Mouse (Mus musculus): ENCODE results near the gene Igfbp2. TPM values are rescaled to one million over a fixed set of nuclear protein-coding genes. Genes with fewer than 3 reads are reported as not detected.

The Igfbp2 gene
- total RNA-seq, 2 experiments from 2014 or later, result 75.9 to 80.0 TPM

GRCm38 (mm10) chr1:72868429-72869215 is 44.3 kb downstream of the Igfbp2 start:
- DNase-seq (ENCODE audit: low spot score in 2 of 2), result no peak

DNA sequence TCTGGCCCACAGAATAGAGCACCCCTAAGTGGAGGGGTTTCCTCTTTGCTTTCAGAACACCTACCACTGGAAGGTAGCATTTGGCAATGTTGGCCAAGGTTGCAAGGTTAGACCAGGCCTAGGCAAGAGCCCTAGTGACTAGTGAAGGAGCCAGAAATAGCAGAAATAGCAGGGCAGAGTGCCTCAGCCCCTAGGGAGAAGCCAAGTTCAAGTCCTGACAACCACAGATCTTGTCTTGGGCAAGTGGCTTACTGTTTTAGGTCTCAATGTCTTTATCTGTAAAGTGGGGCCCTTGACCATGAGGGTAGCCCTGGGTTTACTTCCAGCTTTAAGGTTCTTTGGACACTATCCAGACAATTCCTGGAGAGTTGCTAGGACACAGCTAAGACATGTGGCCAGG is 45.0 kb downstream of the Igfbp2 start:
- intact Hi-C loops (cut with DNase I), result no loop called here
- no peak for DNase-seq (ENCODE audit: low spot score in 2 of 2)

More at GRCm38 (mm10) chr1:72868429-72869215, 44.3 kb downstream of the Igfbp2 start:
- intact Hi-C loops (cut with DNase I), result no loop called here

GRCm38 (mm10) chr1:72869681-72870614 is 45.6 kb downstream of the Igfbp2 start:
- DNase-seq (ENCODE audit: low spot score in 2 of 2), result peak; percentile 55 to 67
- intact Hi-C loops (cut with DNase I), result no loop called here

GRCm38 (mm10) chr1:72870615-72871336 is 46.5 kb downstream of the Igfbp2 start:
- DNase-seq (ENCODE audit: low spot score in 2 of 2), result peak; percentile 90 to 91
- intact Hi-C loops (cut with DNase I), result no loop called here

DNA sequence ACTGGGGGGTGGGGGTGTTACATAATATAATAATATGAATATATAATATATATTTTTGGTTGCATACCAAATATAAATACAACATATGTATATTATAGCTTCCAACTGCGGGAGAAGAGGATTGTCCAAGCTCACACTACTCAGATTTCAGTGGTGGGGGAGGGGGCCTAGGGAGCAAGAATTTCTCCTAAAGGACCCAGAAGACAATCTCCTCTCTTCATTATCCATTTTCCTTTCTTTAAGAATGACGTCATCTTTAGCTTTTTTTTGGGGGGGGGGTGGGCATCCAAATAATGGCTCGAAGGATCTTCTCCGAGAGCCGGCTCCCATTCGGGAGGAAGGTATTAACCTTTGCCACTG is 47.0 kb downstream of the Igfbp2 start:
- intact Hi-C loops (cut with DNase I), result no loop called here
- DNase-seq (ENCODE audit: low spot score in 2 of 2), result no peak

- intact Hi-C loops (cut with DNase I), result no loop called here
- DNase-seq (ENCODE audit: low spot score in 2 of 2), result peak; percentile 73 to 82
Observed at GRCm38 (mm10) chr1:72871697-72872411, 47.6 kb downstream of the Igfbp2 start.

- intact Hi-C loops (cut with DNase I), result no loop called here
- DNase-seq (ENCODE audit: low spot score in 2 of 2), result peak; percentile 52 to 63
Observed at GRCm38 (mm10) chr1:72872521-72872920, 48.2 kb downstream of the Igfbp2 start.

DNA sequence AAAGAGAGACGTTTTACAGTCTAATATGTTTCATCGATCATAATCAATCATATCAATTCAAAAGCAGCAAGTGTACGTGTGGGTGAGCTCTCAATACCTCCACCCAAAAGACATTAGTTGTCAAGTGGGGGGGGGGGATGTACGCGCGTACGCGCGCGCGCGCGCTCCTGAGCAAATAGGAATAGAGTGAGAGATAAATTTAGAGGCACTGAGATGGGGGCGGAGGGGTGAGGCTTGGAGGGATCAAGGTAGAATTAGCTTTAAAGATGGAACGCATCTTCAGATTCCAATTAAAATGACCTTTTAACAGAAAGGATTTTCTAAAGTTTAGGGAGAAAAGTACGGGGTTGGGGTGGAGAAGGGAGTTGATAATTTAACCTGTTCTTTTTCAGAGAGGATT is 48.8 kb downstream of the Igfbp2 start:
- DNase-seq (ENCODE audit: low spot score in 2 of 2), result no peak

GRCm38 (mm10) chr1:72873511-72874286 is 49.4 kb downstream of the Igfbp2 start:
- peak; percentile 80 to 83 for DNase-seq (ENCODE audit: low spot score in 2 of 2)
- intact Hi-C loops (cut with DNase I), result no loop called here

More for the DNA sequence above, 48.8 kb downstream of the Igfbp2 start:
- intact Hi-C loops (cut with DNase I), result no loop called here

GRCm38 (mm10) chr1:72874287-72875211 is 50.2 kb downstream of the Igfbp2 start, which contains the start of gene Igfbp5:
Gene Igfbp5 (minus strand): TSS chr1:72874884.
- peak; percentile 48 to 62 for DNase-seq (ENCODE audit: low spot score in 2 of 2)
- intact Hi-C loops (cut with DNase I), result loop anchor here (5.0 kb wide), 1 partner anchor 398 kb away; no protein-coding TSS in a partner anchor

DNA sequence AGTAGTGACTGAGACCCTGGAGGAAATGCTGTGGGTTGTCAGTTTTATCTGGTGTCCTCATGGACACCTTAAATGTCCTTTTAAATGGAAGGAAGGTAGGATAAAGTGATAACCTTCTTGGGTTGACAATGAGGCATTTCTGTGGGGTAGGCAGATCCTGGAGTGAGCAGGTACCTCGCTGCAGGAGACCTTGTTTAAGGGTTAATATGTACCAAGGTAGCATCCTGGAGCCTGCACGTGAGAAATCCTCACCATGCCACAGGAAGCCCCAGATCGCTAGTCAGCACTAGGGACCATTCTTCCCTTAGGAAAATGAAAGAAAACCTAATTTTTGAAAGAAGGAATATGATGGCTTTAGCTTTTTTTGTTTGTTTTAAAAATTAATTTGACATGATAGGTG is 51.4 kb downstream of the Igfbp2 start:
- intact Hi-C loops (cut with DNase I), result loop anchor here (1.0 to 5.0 kb wide), 3 partner anchors 397 to 951 kb away; no protein-coding TSS in a partner anchor
- DNase-seq (ENCODE audit: low spot score in 2 of 2), result no peak

GRCm38 (mm10) chr1:72876111-72876510 is 51.8 kb downstream of the Igfbp2 start:
- intact Hi-C loops (cut with DNase I), result loop anchor here (1.0 to 5.0 kb wide), 3 partner anchors 396 to 951 kb away; no protein-coding TSS in a partner anchor
- no peak for DNase-seq (ENCODE audit: low spot score in 2 of 2)

DNA sequence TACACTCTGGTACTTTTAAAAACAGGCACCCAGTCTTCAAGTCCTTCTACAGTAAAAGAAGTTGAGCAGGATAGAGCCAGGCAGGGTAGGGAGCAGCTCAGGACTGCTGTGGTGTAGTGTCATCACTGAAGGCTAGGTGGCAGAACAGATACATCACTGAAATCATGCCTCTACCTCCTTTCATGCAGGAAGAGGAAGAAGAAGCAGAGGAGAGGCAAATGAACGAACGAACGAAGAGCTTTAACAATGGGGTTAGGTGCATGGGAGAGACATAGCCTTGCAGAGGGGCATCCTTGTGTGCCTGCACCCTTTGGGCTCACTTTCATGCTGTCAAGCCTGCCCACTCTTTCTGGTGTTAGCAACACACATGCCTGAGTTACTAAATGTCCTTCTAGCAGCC is 53.6 kb downstream of the Igfbp2 start:
- DNase-seq (ENCODE audit: low spot score in 2 of 2), result peak; percentile 39 to 57
- intact Hi-C loops (cut with DNase I), result loop anchor here (2.0 to 5.0 kb wide), 2 partner anchors 394 to 949 kb away; no protein-coding TSS in a partner anchor

DNA sequence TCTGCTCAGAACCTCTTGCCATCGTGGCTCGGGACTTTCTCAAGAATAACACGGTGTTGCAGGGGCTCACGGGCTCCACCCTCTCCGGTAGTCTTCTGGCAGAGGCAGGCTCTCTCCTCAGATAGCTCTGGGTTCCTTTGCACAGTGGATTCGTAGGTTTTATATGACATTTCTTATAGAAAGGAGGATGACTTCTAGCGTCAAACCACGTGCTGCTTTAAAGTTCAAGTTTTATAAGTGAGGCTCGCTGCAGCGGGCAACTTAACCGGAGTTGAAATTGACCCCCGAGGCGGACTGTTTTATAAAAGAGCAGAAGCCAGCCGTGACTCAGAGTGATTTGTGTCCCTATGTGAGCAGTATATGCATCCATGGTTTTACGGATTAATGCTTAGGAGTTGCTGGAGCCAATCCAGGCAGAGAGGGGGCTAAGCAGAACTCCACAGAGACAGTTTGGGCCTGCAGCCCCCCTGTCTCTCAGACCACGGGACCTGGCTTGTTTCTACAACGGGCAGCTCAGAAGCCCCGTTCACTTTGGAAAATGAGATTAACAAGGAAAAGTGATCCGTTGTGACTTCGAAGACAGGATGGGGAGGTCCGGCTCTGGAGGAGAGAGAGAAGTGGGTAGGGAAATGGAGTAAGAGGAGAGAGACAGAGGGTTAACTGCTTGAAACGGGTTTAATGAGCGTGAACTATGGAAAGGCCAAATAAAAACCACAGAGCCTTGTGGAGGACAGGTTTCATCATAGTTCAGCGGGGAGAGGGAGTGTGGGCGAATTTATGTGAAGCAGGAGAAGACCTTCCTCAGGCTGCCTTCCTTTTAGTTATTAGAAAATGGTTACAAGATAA is 54.4 kb downstream of the Igfbp2 start:
- intact Hi-C loops (cut with DNase I), result loop anchor here (5.0 kb wide), 1 partner anchor 394 kb away; no protein-coding TSS in a partner anchor
- no peak for DNase-seq (ENCODE audit: low spot score in 2 of 2)

DNA sequence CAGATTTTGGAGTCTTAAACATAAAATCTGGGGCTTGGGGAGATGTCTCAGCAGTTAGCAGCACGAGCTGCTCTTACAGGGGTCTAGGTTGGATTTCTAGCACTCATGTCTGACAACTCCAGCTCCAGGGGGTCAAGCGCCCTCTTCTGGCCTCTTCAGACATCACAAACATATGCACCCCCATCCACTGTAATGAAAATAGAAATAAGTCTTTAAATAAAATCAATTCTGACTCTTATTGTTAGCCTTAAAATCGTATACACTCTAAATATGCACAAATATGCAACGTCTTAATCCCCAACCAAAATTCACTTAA is 55.0 kb downstream of the Igfbp2 start:
- DNase-seq (ENCODE audit: low spot score in 2 of 2), result no peak
- intact Hi-C loops (cut with DNase I), result loop anchor here (5.0 kb wide), 1 partner anchor 393 kb away; no protein-coding TSS in a partner anchor

DNA sequence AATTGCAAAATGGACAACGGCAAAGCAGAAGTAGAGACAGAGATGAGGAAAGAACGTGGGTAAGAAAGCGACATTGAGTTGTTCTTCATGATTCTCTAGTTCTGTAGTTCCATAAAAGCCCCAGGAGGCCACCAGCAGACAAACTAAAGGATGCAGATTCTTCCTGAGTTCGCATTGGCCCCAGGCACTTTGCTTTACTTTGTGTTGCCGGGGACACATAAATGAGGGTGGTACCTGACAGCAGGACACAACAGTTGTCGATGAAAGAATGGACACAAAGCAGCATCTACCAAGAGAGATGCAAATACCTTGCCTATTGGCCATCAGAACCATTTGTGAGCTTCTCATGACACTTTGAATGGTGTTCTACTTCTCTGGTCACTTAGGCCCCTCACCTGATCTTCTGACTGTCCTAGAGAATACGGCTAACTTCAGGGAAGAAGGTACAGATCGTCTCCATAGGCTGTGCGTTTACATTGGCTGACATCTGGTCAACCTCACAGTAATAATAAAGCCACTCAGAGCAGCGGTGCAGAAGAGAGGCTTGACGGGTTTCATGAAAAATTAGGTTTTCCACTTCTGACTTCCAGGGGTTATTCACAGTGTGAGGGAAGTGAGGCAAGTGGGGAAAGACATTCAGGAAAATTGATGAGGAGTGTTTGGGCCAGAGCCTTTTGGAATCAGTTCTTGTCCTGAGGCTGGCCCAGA is 61.0 kb downstream of the Igfbp2 start:
- DNase-seq (ENCODE audit: low spot score in 2 of 2), result no peak
- intact Hi-C loops (cut with DNase I), result no loop called here

All from left cerebral cortex, postnatal 36 days (tissue).